Mouse (Mus musculus) left cerebral cortex, postnatal 36 days (tissue): ENCODE measurements around the gene Dnaaf5. TPM values are rescaled to one million over a fixed set of nuclear protein-coding genes. Genes with fewer than 3 reads are reported as not detected.

Source experiments
- DNase-seq, 2 experiments: peaks; one replicate each; pipeline ENCODE4 v3.0.0; 2021 to 2022; ENCODE audit warnings: low spot score in 2 of 2, mixed read lengths in 1 of 2
- intact Hi-C: fragments of 180-260 bp; cut with DNase I; formaldehyde crosslinking; loops from one replicate; pipeline ENCODE4 v1.15.1; 2025
- total RNA-seq, 2 experiments: library from RNA; stranded (reverse); gene quantifications; 2 replicates each; pipeline ENCODE4 v1.2.3; 2021

Gene Dnaaf5
- total RNA-seq, 2 experiments from 2014 or later = 6.7 to 7.7 TPM

- DNase-seq = peak; percentile 82 to 88
- intact Hi-C loops = loop anchor here (5.0 to 10.0 kb wide), 2 partner anchors 49 to 144 kb away; partner anchors contain the start of gene Pdgfa
Measured at GRCm38 (mm10) chr5:139138261-139138925, 11.6 kb upstream of the Dnaaf5 start.

GRCm38 (mm10) chr5:139138926-139139472, 11.0 kb upstream of the Dnaaf5 start:
- no peak for DNase-seq
- intact Hi-C loops = loop anchor here (5.0 to 10.0 kb wide), 2 partner anchors 48 to 144 kb away; partner anchors contain the start of gene Pdgfa

- intact Hi-C loops = no loop called here
- DNase-seq = no peak
Measured at GRCm38 (mm10) chr5:139140589-139140988, 9.4 kb upstream of the Dnaaf5 start.

GRCm38 (mm10) chr5:139141326-139141725, 8.7 kb upstream of the Dnaaf5 start:
- intact Hi-C loops = no loop called here
- no peak for DNase-seq

- DNase-seq = no peak
- intact Hi-C loops = no loop called here
Measured at GRCm38 (mm10) chr5:139143890-139144289, 6.1 kb upstream of the Dnaaf5 start.

GRCm38 (mm10) chr5:139145726-139146125, 4.3 kb upstream of the Dnaaf5 start:
- intact Hi-C loops = no loop called here

GRCm38 (mm10) chr5:139146476-139147075, 3.4 kb upstream of the Dnaaf5 start:
- intact Hi-C loops = no loop called here
- DNase-seq = no peak

More at GRCm38 (mm10) chr5:139145726-139146125, 4.3 kb upstream of the Dnaaf5 start:
- no peak for DNase-seq

- DNase-seq = no peak
- intact Hi-C loops = no loop called here
Measured at GRCm38 (mm10) chr5:139147178-139148078, 2.6 kb upstream of the Dnaaf5 start.

- intact Hi-C loops = no loop called here
- DNase-seq = no peak
Measured at GRCm38 (mm10) chr5:139149006-139149672, 884 bp upstream of the Dnaaf5 start.

GRCm38 (mm10) chr5:139150603-139151031, 594 bp downstream of the Dnaaf5 start:
- DNase-seq = peak in 1 of 2 experiments; percentile 64
- intact Hi-C loops = no loop called here

GRCm38 (mm10) chr5:139160899-139161298, 10.9 kb downstream of the Dnaaf5 start:
- intact Hi-C loops = no loop called here
- DNase-seq = no peak

- intact Hi-C loops = no loop called here
- DNase-seq = no peak
Measured at GRCm38 (mm10) chr5:139161632-139162031, 11.6 kb downstream of the Dnaaf5 start.

GRCm38 (mm10) chr5:139166781-139167361, 16.8 kb downstream of the Dnaaf5 start:
- no peak for DNase-seq
- intact Hi-C loops = no loop called here

- intact Hi-C loops = no loop called here
- no peak for DNase-seq
Measured at GRCm38 (mm10) chr5:139167548-139167947, 17.5 kb downstream of the Dnaaf5 start.

- no peak for DNase-seq
- intact Hi-C loops = no loop called here
Measured at GRCm38 (mm10) chr5:139171929-139172328, 21.9 kb downstream of the Dnaaf5 start.

- DNase-seq = no peak
- intact Hi-C loops = no loop called here
Measured at GRCm38 (mm10) chr5:139174141-139174540, 24.1 kb downstream of the Dnaaf5 start.

GRCm38 (mm10) chr5:139174556-139175547, 24.8 kb downstream of the Dnaaf5 start:
- intact Hi-C loops = no loop called here
- DNase-seq = no peak
